Mouse (Mus musculus) lung, adult 2 months (tissue): ENCODE data around the gene Clic5.

ENCODE experiments used
- CTCF ChIP-seq: fragments of 200-500 bp; IDR thresholded peaks from 2 replicates; pipeline ENCODE4 v1.5.1; 2011; ENCODE audit warnings: mild to moderate bottlenecking, low read length, control low read depth; ENCODE audit not compliant: insufficient read depth
- POLR2A ChIP-seq: fragments of 200-500 bp; IDR thresholded peaks from 2 replicates; pipeline ENCODE4 v1.6.1; 2011; ENCODE audit warnings: low read depth, mild to moderate bottlenecking, control low read depth, low read length, borderline replicate concordance; ENCODE audit errors: extremely low read depth

DNA sequence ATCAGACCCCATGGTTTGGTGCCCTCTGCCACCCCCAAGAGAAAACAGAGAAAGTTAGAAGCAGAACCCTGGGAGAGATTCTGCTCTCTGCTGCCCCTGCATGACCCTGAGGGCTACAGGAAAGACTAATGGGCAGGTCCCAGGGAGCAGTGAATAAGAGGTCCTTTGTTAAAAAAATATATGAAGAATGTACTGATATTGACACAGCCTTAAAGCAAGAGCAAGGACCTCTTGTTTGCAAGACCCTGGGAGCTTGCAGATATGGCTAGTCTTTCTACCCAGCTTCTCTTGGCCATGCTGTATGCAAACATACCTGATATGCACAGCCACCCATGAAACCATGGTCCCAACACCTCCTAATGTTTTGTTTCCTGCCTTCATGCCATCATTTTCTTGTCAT, 86.4 kb downstream of the Clic5 start:
- no peak for TF ChIP-seq CTCF
- no peak for TF ChIP-seq POLR2A
